Mouse (Mus musculus) midbrain, embryonic 13.5 days (tissue): ENCODE data around the gene Adgre5. TPM values are rescaled to one million over a fixed set of nuclear protein-coding genes. Genes with fewer than 3 reads are reported as not detected.

Experiments used
- ATAC-seq: fragments of 200-750 bp; cut with Nextera tagmentation; 2 replicates; pipeline ENCODE4 v1.8.0; 2017; ENCODE audit warnings: mild to moderate bottlenecking, moderate TSS enrichment, moderate library complexity
- H3K27ac ChIP-seq: fragments of 300-500 bp; sonication (generic); 2 replicates; pipeline ENCODE4 v1.5.1; 2015; ENCODE audit warnings: inconsistent platforms, mild to moderate bottlenecking, moderate library complexity
- H3K27me3 ChIP-seq: fragments of 300-500 bp; sonication (generic); 2 replicates; pipeline ENCODE4 v1.6.1; 2015; ENCODE audit warnings: mild to moderate bottlenecking, inconsistent platforms
- H3K36me3 ChIP-seq: fragments of 300-500 bp; sonication (generic); 2 replicates; pipeline ENCODE4 v1.6.1; 2015; ENCODE audit warnings: mild to moderate bottlenecking, inconsistent platforms
- H3K4me1 ChIP-seq: fragments of 300-500 bp; sonication (generic); replicated peaks from 2 replicates; pipeline ENCODE4 v1.6.1; 2015; ENCODE audit warnings: inconsistent platforms
- H3K4me2 ChIP-seq: fragments of 300-500 bp; sonication (generic); replicated peaks from 2 replicates; pipeline ENCODE4 v1.6.1; 2015; ENCODE audit warnings: moderate library complexity, mild to moderate bottlenecking, inconsistent platforms
- H3K4me3 ChIP-seq: fragments of 300-500 bp; sonication (generic); replicated peaks from 2 replicates; pipeline ENCODE4 v1.5.1; 2015; ENCODE audit warnings: mild to moderate bottlenecking, inconsistent platforms
- H3K9ac ChIP-seq: fragments of 300-500 bp; sonication (generic); replicated peaks from 2 replicates; pipeline ENCODE4 v1.6.1; 2015; ENCODE audit warnings: mild to moderate bottlenecking, inconsistent platforms
- H3K9me3 ChIP-seq: fragments of 300-500 bp; sonication (generic); 2 replicates; pipeline ENCODE4 v1.6.1; 2016; ENCODE audit warnings: mild to moderate bottlenecking, inconsistent platforms
- WGBS: fragments of 180-500 bp; shearing (Covaris S2); methylation state at CpG from one replicate; pipeline ENCODE4 v1.1.7; 2015; 5-methylcytosine and 5-hydroxymethylcytosine counted together
- polyA plus RNA-seq: library from polyadenylated mRNA; unstranded; fragments of >200 nt; fragmentation: Nextera tagmentation; extraction: Ambion mirVana; gene quantifications from 2 replicates; pipeline ENCODE4 v1.2.1, GENCODE M21; 2015

The Adgre5 gene
- 8.6 and 8.7 TPM in 2 replicates for polyA plus RNA-seq

- peak within 1 kb of the TSS; percentile 45 for H3K4me3 ChIP-seq
- peak; percentile 41; the same call in 1 of the 2 replicates for ATAC-seq
- H3K4me2 ChIP-seq = peak within 1 kb of the TSS; percentile 83
- H3K27me3 ChIP-seq = peaks cover 43% of the 10 kb centered on the region
- H3K27ac ChIP-seq = no peak within 1 kb of the TSS
- H3K9me3 ChIP-seq = no peaks in the 10 kb centered on the region
- H3K36me3 ChIP-seq = no peaks in the 10 kb centered on the region
- peaks cover 17% of the 10 kb centered on the region for H3K4me1 ChIP-seq
- WGBS = under 1% methylated on average over 46 of the region's 56 CpGs
- H3K9ac ChIP-seq = peak within 1 kb of the TSS; percentile 64
Measured at GRCm38 (mm10) chr8:83740976-83741741, at the start of gene Adgre5. Gene Adgre5 (minus strand): TSS chr8:83741326.

DNA sequence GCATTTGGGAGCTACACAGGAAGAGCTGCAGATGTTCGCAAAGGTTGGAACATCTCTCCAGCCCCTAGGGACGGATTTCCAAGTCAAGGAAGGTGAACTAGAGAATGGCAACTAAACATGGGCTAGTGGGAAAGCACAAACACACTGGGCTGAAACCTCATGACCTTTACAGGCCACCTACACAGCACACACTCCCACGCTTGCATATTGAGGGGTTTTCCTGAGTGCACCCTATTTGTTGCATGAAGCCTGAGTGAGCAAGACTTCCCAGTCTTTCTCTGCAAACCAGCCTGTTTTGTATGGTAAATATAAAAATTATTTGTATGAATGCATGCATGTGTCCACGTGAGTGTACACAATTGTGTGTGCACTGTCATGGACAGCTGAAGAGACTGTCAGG is 48.7 kb upstream of the Adgre5 start:
- Histone ChIP-seq H3K27ac (no peak overlapping the region), H3K9ac (no peak overlapping the region), H3K4me2 (no peak overlapping the region), H3K27me3 (0 out of 2 replicates have a peak, but pooled peaks cover 4% of the 10 kb centered on the region), H3K36me3 (no peaks in the 10 kb centered on the region), H3K4me1 (no peaks in the 10 kb centered on the region), H3K4me3 (no peak overlapping the region), H3K9me3 (no peaks in the 10 kb centered on the region)
- ATAC-seq = no peak
- 80% methylated on average over 4 of the region's 4 CpGs for WGBS

DNA sequence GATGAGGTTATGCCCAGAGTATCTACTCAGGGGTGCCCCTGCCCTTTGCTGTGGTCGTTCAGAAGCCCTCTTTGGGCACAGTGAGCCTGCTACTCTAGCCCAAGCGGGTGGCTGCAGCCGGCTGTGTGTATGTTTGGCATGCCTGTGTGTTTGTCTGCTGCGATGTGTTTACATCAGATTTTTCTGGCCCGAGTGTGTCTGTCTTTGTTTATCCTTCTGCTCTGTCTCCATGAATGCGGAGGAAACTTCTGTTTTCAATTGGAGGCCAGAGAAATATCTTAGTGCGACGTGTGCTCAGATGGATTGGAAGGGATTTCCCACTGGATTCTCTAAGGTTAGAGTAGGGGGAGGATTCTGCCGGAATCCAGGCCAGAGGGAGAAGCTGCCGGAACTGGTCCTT is 43.9 kb upstream of the Adgre5 start:
- ATAC-seq = no peak
- 78% methylated on average over 10 of the region's 10 CpGs for WGBS
- Histone ChIP-seq H3K27ac (no peak overlapping the region), H3K27me3 (peaks cover 9% of the 10 kb centered on the region; the same call in 1 of the 2 replicates), H3K9ac (no peak overlapping the region), H3K4me3 (no peak overlapping the region), H3K36me3 (no peaks in the 10 kb centered on the region), H3K4me1 (peaks cover 4% of the 10 kb centered on the region), H3K9me3 (no peaks in the 10 kb centered on the region), H3K4me2 (no peak overlapping the region)

DNA sequence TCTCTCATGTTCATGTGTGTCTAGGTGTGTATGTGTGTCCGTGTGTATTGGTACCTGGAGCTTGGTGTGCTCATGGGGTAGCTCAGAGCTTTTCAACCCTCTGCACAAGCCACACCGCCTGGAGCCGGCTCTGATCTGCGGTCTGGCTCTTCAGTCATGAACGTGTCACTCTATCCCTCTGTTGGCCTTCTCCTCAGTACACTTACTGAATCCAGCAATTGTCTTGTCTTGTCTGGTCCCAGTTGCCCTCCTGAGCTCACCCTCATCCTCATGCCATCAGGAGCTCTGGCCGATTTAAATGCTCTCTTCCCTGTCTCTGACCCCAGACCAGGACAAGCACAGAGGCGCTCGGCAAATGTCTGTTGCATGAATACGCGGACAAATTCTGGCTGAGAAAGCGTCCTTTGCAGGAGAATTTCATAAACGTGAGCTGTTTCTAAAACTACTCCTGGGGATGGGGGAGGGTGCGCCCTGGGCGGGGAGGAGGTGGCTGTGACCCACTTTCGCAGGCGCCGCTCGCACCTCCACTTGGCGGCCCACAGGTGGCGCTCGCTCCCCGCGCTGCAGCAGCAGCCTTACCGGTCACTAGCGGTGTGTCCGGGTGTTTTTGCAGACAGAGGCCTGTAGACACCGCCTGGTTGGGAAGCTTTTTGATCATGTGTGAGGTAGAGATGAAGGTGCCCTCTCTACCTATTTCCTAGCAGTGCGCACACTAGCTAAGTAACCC is 41.9 kb upstream of the Adgre5 start:
- Histone ChIP-seq H3K4me2 (peak overlapping the region; percentile 44), H3K27me3 (peaks cover 9% of the 10 kb centered on the region; the same call in 1 of the 2 replicates), H3K4me3 (0 out of 2 replicates have a peak overlapping the region, but pooled peaks have one; percentile 7), H3K9ac (peak overlapping the region; percentile 42; the same call in 1 of the 2 replicates), H3K27ac (no peak overlapping the region), H3K9me3 (no peaks in the 10 kb centered on the region), H3K4me1 (peaks cover 4% of the 10 kb centered on the region), H3K36me3 (no peaks in the 10 kb centered on the region)
- 14% methylated on average over 28 of the region's 28 CpGs for WGBS
- peak; percentile 86 for ATAC-seq

- H3K4me3 ChIP-seq = no peak overlapping the region
- H3K4me1 ChIP-seq = peaks cover 4% of the 10 kb centered on the region
- no peak overlapping the region for H3K4me2 ChIP-seq
- no peaks in the 10 kb centered on the region for H3K9me3 ChIP-seq
- H3K27me3 ChIP-seq = peaks cover 5% of the 10 kb centered on the region; the same call in 1 of the 2 replicates
- no peak for ATAC-seq
- H3K9ac ChIP-seq = no peak overlapping the region
- H3K27ac ChIP-seq = no peak overlapping the region
- 62% methylated on average over 5 of the region's 5 CpGs for WGBS
- H3K36me3 ChIP-seq = no peaks in the 10 kb centered on the region
Measured at GRCm38 (mm10) chr8:83779610-83780009, 38.5 kb upstream of the Adgre5 start.

DNA sequence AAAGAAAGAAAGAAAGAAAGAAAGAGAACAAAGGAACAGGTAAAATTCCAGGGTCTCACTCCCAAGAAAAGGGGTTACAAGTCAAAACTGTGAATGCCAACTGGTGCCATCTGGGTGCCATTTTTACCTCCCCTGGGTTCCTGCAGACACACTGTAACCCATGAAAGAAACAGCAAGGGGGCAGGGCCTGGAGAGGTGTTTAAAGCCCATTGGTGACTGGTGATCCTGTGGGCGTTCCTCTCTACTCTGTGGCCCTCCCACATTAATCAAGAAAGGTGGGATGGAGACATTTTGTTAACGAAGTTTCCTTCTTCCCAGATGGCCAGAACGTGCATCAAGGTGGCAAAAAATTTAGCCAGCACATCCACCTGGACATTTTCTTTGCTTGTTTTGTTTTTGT is 36.9 kb upstream of the Adgre5 start:
- 85% methylated on average over 3 of the region's 3 CpGs for WGBS
- no peak overlapping the region for H3K4me2 ChIP-seq
- H3K36me3 ChIP-seq = no peaks in the 10 kb centered on the region
- H3K4me3 ChIP-seq = no peak overlapping the region
- H3K4me1 ChIP-seq = peaks cover 6% of the 10 kb centered on the region
- ATAC-seq = no peak
- no peaks in the 10 kb centered on the region for H3K9me3 ChIP-seq
- no peak overlapping the region for H3K27ac ChIP-seq
- H3K9ac ChIP-seq = no peak overlapping the region
- peaks cover 5% of the 10 kb centered on the region; the same call in 1 of the 2 replicates for H3K27me3 ChIP-seq

- no peak for ATAC-seq
- peaks cover 10% of the 10 kb centered on the region for H3K4me1 ChIP-seq
- no peaks in the 10 kb centered on the region for H3K9me3 ChIP-seq
- WGBS = 49% methylated on average over 4 of the region's 4 CpGs
- H3K4me2 ChIP-seq = no peak overlapping the region
- H3K4me3 ChIP-seq = no peak overlapping the region
- H3K27ac ChIP-seq = no peak overlapping the region
- H3K27me3 ChIP-seq = no peaks in the 10 kb centered on the region
- no peaks in the 10 kb centered on the region for H3K36me3 ChIP-seq
- H3K9ac ChIP-seq = no peak overlapping the region
Measured at GRCm38 (mm10) chr8:83776632-83777031, 35.5 kb upstream of the Adgre5 start.

GRCm38 (mm10) chr8:83774221-83774620 is 33.1 kb upstream of the Adgre5 start:
- H3K4me1 ChIP-seq = peaks cover 10% of the 10 kb centered on the region
- H3K36me3 ChIP-seq = no peaks in the 10 kb centered on the region
- H3K27me3 ChIP-seq = no peaks in the 10 kb centered on the region
- no peaks in the 10 kb centered on the region for H3K9me3 ChIP-seq
- 94% methylated on average over 2 of the region's 2 CpGs for WGBS
- H3K4me2 ChIP-seq = no peak overlapping the region
- H3K4me3 ChIP-seq = no peak overlapping the region
- no peak overlapping the region for H3K27ac ChIP-seq
- H3K9ac ChIP-seq = no peak overlapping the region
- no peak for ATAC-seq

DNA sequence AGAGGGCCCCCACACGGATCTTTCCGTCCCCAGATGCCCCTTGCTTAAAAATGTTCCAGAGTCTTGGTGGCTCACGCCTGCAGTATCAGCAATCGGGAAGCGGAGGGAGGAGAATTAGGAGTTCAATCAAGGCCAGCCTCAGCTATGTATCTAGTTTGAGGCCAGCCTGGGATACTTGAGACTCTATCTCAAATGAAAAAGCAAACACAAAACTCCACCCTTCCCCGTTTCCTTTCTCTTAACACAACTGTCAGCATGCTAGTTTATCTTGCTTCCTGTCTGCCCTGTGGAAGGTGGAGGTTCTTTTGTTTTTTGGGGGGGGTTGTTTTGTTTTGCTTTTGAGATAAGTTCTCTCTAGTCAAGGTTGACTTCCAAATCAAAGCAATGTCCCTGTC is 32.3 kb upstream of the Adgre5 start:
- no peak overlapping the region for H3K27ac ChIP-seq
- no peaks in the 10 kb centered on the region for H3K27me3 ChIP-seq
- no peaks in the 10 kb centered on the region for H3K9me3 ChIP-seq
- peak overlapping the region; percentile 56 for H3K4me2 ChIP-seq
- 0 out of 2 replicates have a peak, but pooled peaks have one; percentile 11 for ATAC-seq
- no peak overlapping the region for H3K9ac ChIP-seq
- H3K4me1 ChIP-seq = peaks cover 10% of the 10 kb centered on the region
- H3K4me3 ChIP-seq = peak overlapping the region; percentile 38
- H3K36me3 ChIP-seq = no peaks in the 10 kb centered on the region
- 50% methylated on average over 6 of the region's 6 CpGs for WGBS

DNA sequence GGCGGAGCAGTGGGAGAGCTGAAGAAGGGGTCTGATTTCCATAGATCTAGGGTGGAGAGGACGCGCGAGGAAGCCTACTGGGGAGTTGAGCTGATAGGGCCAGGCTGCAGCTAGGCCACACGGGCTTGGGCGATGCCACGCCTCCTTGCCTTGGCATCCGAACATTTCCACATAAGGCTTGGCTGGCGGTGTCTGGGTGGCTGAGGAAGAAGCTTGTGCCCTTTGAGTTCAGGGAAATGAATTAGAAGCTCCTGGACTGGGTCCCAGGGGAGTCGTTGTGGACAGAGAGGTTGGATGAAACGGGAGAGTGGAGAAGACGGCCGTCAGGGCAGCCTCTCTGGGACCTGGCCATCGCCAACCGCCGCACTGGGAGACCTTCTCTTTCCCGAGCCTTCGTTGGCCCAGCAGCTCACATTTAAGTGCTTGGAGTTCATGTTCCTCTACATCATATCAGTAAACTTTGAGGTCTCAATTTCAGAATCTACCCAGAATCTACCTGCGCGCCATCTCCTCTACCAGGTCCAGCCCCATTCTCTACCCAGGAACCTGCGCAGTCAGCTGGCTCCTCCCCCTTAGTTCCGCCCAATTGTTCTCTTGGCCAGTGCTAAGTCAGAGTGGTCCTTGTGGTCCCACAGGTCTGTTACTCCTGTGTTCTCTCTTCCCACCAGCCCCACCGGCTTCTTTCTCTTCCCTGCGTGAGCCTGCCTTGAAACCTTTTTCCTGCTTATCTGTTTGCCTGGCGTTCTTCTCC is 31.8 kb upstream of the Adgre5 start:
- peaks cover 10% of the 10 kb centered on the region for H3K4me1 ChIP-seq
- peak; percentile 84 for ATAC-seq
- H3K4me2 ChIP-seq = peak overlapping the region; percentile 56

DNA sequence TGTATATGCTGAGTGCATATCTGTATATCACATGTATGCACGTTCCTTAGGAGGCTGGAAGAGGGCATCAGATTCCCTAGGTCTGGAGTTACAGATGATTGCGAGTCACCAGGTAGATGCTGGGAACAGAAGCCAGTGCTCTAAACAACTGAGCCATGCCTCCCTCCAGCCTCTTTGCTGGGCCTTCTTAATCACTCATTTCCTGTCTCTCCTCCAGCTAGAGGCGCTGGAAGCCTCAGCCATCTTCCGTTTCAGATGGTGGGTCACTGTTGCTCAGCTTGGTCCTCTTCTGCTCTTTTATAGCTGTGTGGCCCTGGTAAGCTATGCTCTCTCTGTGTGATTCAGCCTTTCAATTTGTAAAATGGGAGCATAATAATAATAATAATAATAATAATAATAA is 30.7 kb upstream of the Adgre5 start:
- Histone ChIP-seq H3K4me2 (no peak overlapping the region), H3K4me1 (peaks cover 10% of the 10 kb centered on the region), H3K27ac (no peak overlapping the region), H3K27me3 (no peaks in the 10 kb centered on the region), H3K9me3 (no peaks in the 10 kb centered on the region), H3K9ac (no peak overlapping the region), H3K36me3 (no peaks in the 10 kb centered on the region), H3K4me3 (no peak overlapping the region)
- WGBS = 78% methylated on average over 4 of the region's 4 CpGs
- ATAC-seq = no peak

More for the DNA sequence above, 31.8 kb upstream of the Adgre5 start:
- WGBS = 4% methylated on average over 25 of the region's 25 CpGs
- H3K4me3 ChIP-seq = peak overlapping the region; percentile 38
- no peak overlapping the region for H3K27ac ChIP-seq
- no peaks in the 10 kb centered on the region for H3K36me3 ChIP-seq
- peak overlapping the region; percentile 50 for H3K9ac ChIP-seq
- no peaks in the 10 kb centered on the region for H3K27me3 ChIP-seq
- no peaks in the 10 kb centered on the region for H3K9me3 ChIP-seq
